Mouse (Mus musculus) kidney, adult 11 months (tissue): ENCODE measurements around the gene Mnx1.
"Not testable (repeated sequence)": the region's sequence is repeated elsewhere in the genome, so short reads cannot be mapped to it uniquely, and the experiment has no call there.

Experiments
- DNase-seq: peaks from one replicate; pipeline ENCODE4 v3.0.0; 2022

Gene Mnx1

GRCm38 (mm10) chr5:29468351-29469065 is 9.8 kb downstream of the Mnx1 start:
- no peak for DNase-seq

GRCm38 (mm10) chr5:29467489-29468350 is 10.6 kb downstream of the Mnx1 start:
- DNase-seq = no peak

GRCm38 (mm10) chr5:29462943-29463686 is 15.2 kb downstream of the Mnx1 start:
- no peak for DNase-seq

- no peak for DNase-seq
Measured at GRCm38 (mm10) chr5:29456895-29457656, 21.2 kb downstream of the Mnx1 start.

- no peak for DNase-seq
Measured at GRCm38 (mm10) chr5:29452352-29452751, 25.9 kb downstream of the Mnx1 start.

GRCm38 (mm10) chr5:29445275-29445674 is 33.0 kb downstream of the Mnx1 start:
- no peak for DNase-seq

- not testable (repeated sequence) for DNase-seq
Measured at GRCm38 (mm10) chr5:29436728-29437127, 41.5 kb downstream of the Mnx1 start.

- no peak for DNase-seq
Measured at GRCm38 (mm10) chr5:29435491-29435890, 42.8 kb downstream of the Mnx1 start.

- no peak for DNase-seq
Measured at GRCm38 (mm10) chr5:29434872-29435358, 43.4 kb downstream of the Mnx1 start.

- peak; percentile 88 for DNase-seq
Measured at GRCm38 (mm10) chr5:29434228-29434871, 43.9 kb downstream of the Mnx1 start, which contains the start of gene Nom1. Gene Nom1 (plus strand): TSS chr5:29434664.

- not testable (repeated sequence) for DNase-seq
Measured at GRCm38 (mm10) chr5:29423330-29423729, 54.9 kb downstream of the Mnx1 start.
